Mouse (Mus musculus): ENCODE measurements around the gene Bach2.

GRCm38 (mm10) chr4:32297071-32297671 lies 58.6 kb downstream of the Bach2 start:
- TF ChIP-seq CTCF (IDR thresholded peaks at IDR 0.05; ENCODE audit: low read depth), result no peak
- no peak for TF ChIP-seq EP300 (IDR thresholded peaks at IDR 0.05; ENCODE audit: low read depth)

All from heart, postnatal 0 days (tissue).